In the genomic region with DNA sequence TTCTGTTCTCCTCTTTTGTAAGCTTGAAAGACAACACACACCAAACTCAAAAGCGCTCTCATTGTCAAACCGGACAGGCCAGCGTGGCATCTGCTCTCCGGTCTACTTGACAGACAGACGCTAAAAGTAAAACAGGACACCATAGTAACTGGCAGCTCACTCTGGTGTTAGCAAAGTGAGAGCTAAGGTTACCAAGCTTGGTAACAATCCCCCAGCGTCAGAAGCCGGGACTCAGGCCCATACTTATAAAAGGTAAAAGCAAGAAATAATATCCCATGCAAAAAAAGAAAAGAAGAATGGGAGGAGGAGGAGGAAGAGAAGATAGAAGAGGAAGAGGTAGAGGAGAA, we compare ENCODE assay signal across 8 mouse cellular contexts. TPM values are rescaled to one million over a fixed set of nuclear protein-coding genes. Genes with fewer than 3 reads are reported as not detected.
A peak's percentile ranks its signal among the peaks of the same experiment; 100 is the strongest.
DNase-seq lines count a peak whose midpoint lies in the region; ATAC-seq lines count a peak whose summit lies in the region.

No protein-coding gene starts in this region.

- H3K9me3 ChIP-seq in heart, embryonic 12.5 days (replicated peaks): 0 out of 2 replicates have a peak, but pooled peaks cover 5% of the 10 kb centered on the region
- H3K9me3 ChIP-seq in hindbrain, embryonic 16.5 days (ENCODE audit: control insufficient read depth, low read length): no peaks in the 10 kb centered on the region
- no peaks in the 10 kb centered on the region for H3K9me3 ChIP-seq in midbrain, embryonic 12.5 days

- peak overlapping the region; percentile 78 for H3K27ac ChIP-seq in heart, embryonic 12.5 days (ENCODE audit: poor library complexity, severe bottlenecking)
- peak overlapping the region; percentile 24; the same call in 1 of the 2 replicates for H3K27ac ChIP-seq in brown adipose tissue, adult 24 weeks (replicated peaks; ENCODE audit: low read depth, low read length)
- no peak overlapping the region; the same call in 1 of the 2 replicates for H3K27ac ChIP-seq in hindbrain, embryonic 16.5 days (ENCODE audit: low read depth, low read length)
- peak overlapping the region; percentile 58 for H3K27ac ChIP-seq in midbrain, embryonic 12.5 days (replicated peaks)

- H3K4me3 ChIP-seq in heart, embryonic 12.5 days: peak overlapping the region; percentile 36
- peak overlapping the region; percentile 36 for H3K4me3 ChIP-seq in brown adipose tissue, adult 24 weeks (ENCODE audit: insufficient read depth, low read depth, low read length)
- H3K4me3 ChIP-seq in hindbrain, embryonic 16.5 days (ENCODE audit: low read length): peak overlapping the region; percentile 40
- H3K4me3 ChIP-seq in midbrain, embryonic 12.5 days: peak overlapping the region; percentile 40

- peaks cover 14% of the 10 kb centered on the region for H3K36me3 ChIP-seq in heart, embryonic 12.5 days
- no peaks in the 10 kb centered on the region for H3K36me3 ChIP-seq in hindbrain, embryonic 16.5 days (ENCODE audit: control insufficient read depth, insufficient read depth, low read length)
- no peaks in the 10 kb centered on the region for H3K36me3 ChIP-seq in midbrain, embryonic 12.5 days

- no peaks in the 10 kb centered on the region for H3K27me3 ChIP-seq in heart, embryonic 12.5 days (replicated peaks)
- no peaks in the 10 kb centered on the region for H3K27me3 ChIP-seq in hindbrain, embryonic 16.5 days (replicated peaks; ENCODE audit: control insufficient read depth, insufficient read depth, low read length)
- no peaks in the 10 kb centered on the region; the same call in 1 of the 2 replicates for H3K27me3 ChIP-seq in midbrain, embryonic 12.5 days

- WGBS in heart, embryonic 12.5 days: 7% methylated on average over 7 of the region's 7 CpGs
- WGBS in hindbrain, embryonic 16.5 days: under 1% methylated on average over 7 of the region's 7 CpGs
- under 1% methylated on average over 7 of the region's 7 CpGs for WGBS in midbrain, embryonic 12.5 days

- H3K4me1 ChIP-seq in heart, embryonic 12.5 days (replicated peaks): peaks cover 37% of the 10 kb centered on the region
- H3K4me1 ChIP-seq in brown adipose tissue, adult 24 weeks (ENCODE audit: control insufficient read depth, insufficient read depth, insufficient read length, low read length): peaks cover 7% of the 10 kb centered on the region; the same call in 1 of the 2 replicates
- peaks cover 4% of the 10 kb centered on the region for H3K4me1 ChIP-seq in hindbrain, embryonic 16.5 days (ENCODE audit: control insufficient read depth, insufficient read depth, low read depth, low read length)
- peaks cover 18% of the 10 kb centered on the region; the same call in 1 of the 2 replicates for H3K4me1 ChIP-seq in midbrain, embryonic 12.5 days

- no peak for DNase-seq in heart, adult 11 months
- no peak for DNase-seq in Muller cell, postnatal 12 days (ENCODE audit: inconsistent ontology term)
- no peak for DNase-seq in frontal cortex, postnatal 14 days (ENCODE audit: low spot score in 2 of 2)
- no peak for DNase-seq in gastrocnemius, adult 8-10 months (ENCODE audit: low spot score in 2 of 2)

- H3K4me2 ChIP-seq in heart, embryonic 12.5 days: peak overlapping the region; percentile 65
- peak overlapping the region; percentile 78 for H3K4me2 ChIP-seq in hindbrain, embryonic 16.5 days (ENCODE audit: low read length)
- H3K4me2 ChIP-seq in midbrain, embryonic 12.5 days (replicated peaks): peak overlapping the region; percentile 74

- ATAC-seq in heart, embryonic 12.5 days (ENCODE audit: insufficient number of reproducible peaks, low FRiP score): peak; percentile 36; the same call in 1 of the 2 replicates
- ATAC-seq in hindbrain, embryonic 16.5 days: peak; percentile 79
- no peak for ATAC-seq in midbrain, embryonic 12.5 days (ENCODE audit: low FRiP score, low read depth)

- peak overlapping the region; percentile 50 for H3K9ac ChIP-seq in heart, embryonic 12.5 days
- peak overlapping the region; percentile 42 for H3K9ac ChIP-seq in hindbrain, embryonic 16.5 days (ENCODE audit: low read depth, low read length)
- peak overlapping the region; percentile 8; the same call in 1 of the 2 replicates for H3K9ac ChIP-seq in midbrain, embryonic 12.5 days (replicated peaks)

RNA-seq across cellular contexts. Expression of a gene that starts 15.9 kb away (rescaled TPM):
- polyA plus RNA-seq in heart, embryonic 12.5 days (2016; fragmentation: Nextera tagmentation; extraction: Ambion mirVana): 24.1 and 25.9 TPM in 2 replicates
- 26.0 and 28.9 TPM in 2 replicates for polyA plus RNA-seq in brown adipose tissue, adult 24 weeks (2012; ENCODE audit: insufficient read depth, insufficient read length, missing spikeins)
- 1.2 and 1.8 TPM in 2 replicates for polyA plus RNA-seq in hindbrain, embryonic 16.5 days (2015; fragmentation: Nextera tagmentation; extraction: Ambion mirVana)
- polyA plus RNA-seq in midbrain, embryonic 12.5 days (2016; fragmentation: Nextera tagmentation; extraction: Ambion mirVana): 3.6 and 4.4 TPM in 2 replicates
- total RNA-seq in gastrocnemius, adult 8-10 months (2022): 100 to 1,000 TPM; 115 to 149 (median 130) TPM
